ENCODE assay signal across 27 mouse cellular contexts in the genomic region with DNA sequence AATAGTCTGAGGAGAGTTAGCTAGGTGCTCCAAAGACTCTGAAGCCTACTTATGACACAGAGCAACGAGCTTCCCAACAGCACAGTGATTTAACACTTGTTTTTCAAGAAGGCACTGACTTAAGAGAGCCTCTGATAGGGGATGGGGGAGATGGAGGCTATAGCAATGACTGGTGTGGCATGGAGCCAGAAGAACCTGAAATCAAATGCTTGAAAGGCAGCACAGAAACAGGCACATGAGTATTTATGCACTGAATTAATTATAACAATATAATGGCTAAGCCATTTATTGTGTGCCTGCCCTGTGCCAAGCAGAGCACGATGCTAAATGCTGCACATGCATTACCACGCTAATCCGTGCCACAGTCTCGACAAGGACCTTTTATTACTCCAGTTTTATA.
DNase-seq lines count a peak whose midpoint lies in the region; ATAC-seq lines count a peak whose summit lies in the region.
"Had no signal": no experiment of that assay in that cellular context is flagged by ENCODE, and none has a peak within 500 bp of the region (broad histone marks: within the 10 kb centered on the region; RNA-seq: fewer than 3 reads in every experiment).

No protein-coding gene starts in this region.

- H3K4me1 ChIP-seq in forebrain, embryonic 14.5 days (ENCODE audit: control insufficient read depth, insufficient read depth, low read length) = no peaks in the 10 kb centered on the region
- H3K4me1 ChIP-seq in forebrain, embryonic 11.5 days (replicated peaks; ENCODE audit: control insufficient read depth, insufficient read depth, low read length) = no peaks in the 10 kb centered on the region
- H3K4me1 ChIP-seq in hindbrain, embryonic 15.5 days (replicated peaks) = 0 out of 2 replicates have a peak, but pooled peaks cover 4% of the 10 kb centered on the region
- H3K4me1 ChIP-seq in hindbrain, embryonic 11.5 days (replicated peaks; ENCODE audit: control insufficient read depth, insufficient read depth, low read length) = no peaks in the 10 kb centered on the region
- no peaks in the 10 kb centered on the region for H3K4me1 ChIP-seq in neural tube, embryonic 14.5 days (ENCODE audit: control insufficient read depth, insufficient read depth, low read length)
- peaks cover 7% of the 10 kb centered on the region; the same call in 1 of the 2 replicates for H3K4me1 ChIP-seq in neural tube, embryonic 15.5 days
- H3K4me1 ChIP-seq: heart, embryonic 12.5 days; intestine, embryonic 15.5 days; liver, embryonic 15.5 days; neural tube, embryonic 12.5 days had no signal

- no peaks in the 10 kb centered on the region for H3K36me3 ChIP-seq in forebrain, embryonic 14.5 days (ENCODE audit: control insufficient read depth, insufficient read depth, low read length)
- H3K36me3 ChIP-seq in forebrain, embryonic 11.5 days (ENCODE audit: control insufficient read depth, insufficient read depth, low read length) = no peaks in the 10 kb centered on the region
- no peaks in the 10 kb centered on the region for H3K36me3 ChIP-seq in hindbrain, embryonic 15.5 days
- H3K36me3 ChIP-seq in hindbrain, embryonic 11.5 days (ENCODE audit: control insufficient read depth, insufficient read depth, low read length) = no peaks in the 10 kb centered on the region
- no peaks in the 10 kb centered on the region for H3K36me3 ChIP-seq in neural tube, embryonic 14.5 days (ENCODE audit: control insufficient read depth, insufficient read depth, low read length)
- no peaks in the 10 kb centered on the region for H3K36me3 ChIP-seq in neural tube, embryonic 15.5 days
- H3K36me3 ChIP-seq: heart, embryonic 12.5 days; intestine, embryonic 15.5 days; liver, embryonic 15.5 days; neural tube, embryonic 12.5 days had no signal

- peak; percentile 43 for DNase-seq in forebrain, embryonic 14.5 days (ENCODE audit: low spot score)
- no peak for DNase-seq in forebrain, embryonic 11.5 days (ENCODE audit: low spot score)
- DNase-seq in hindbrain, embryonic 11.5 days (ENCODE audit: low spot score) = no peak
- DNase-seq in layer of hippocampus, adult 8-10 months (ENCODE audit: low spot score in 2 of 2) = no peak
- DNase-seq: adrenal gland, postnatal 25 days; cerebellum, adult 18-20 months; cerebellum, postnatal 14 days; gastrocnemius, postnatal 14 days; heart, adult 18-20 months; heart, postnatal 4 days; kidney, adult 8-10 months; layer of hippocampus, postnatal 36 days; lung, embryonic 14.5 days; lung, postnatal 14 days; thymus, adult 2 months; thymus, postnatal 4 days had no signal

- H3K27ac ChIP-seq in forebrain, embryonic 14.5 days (ENCODE audit: low read depth, low read length) = no peak overlapping the region
- H3K27ac ChIP-seq in forebrain, embryonic 11.5 days (ENCODE audit: low read depth, low read length) = no peak overlapping the region
- H3K27ac ChIP-seq in hindbrain, embryonic 15.5 days (replicated peaks) = no peak overlapping the region
- no peak overlapping the region for H3K27ac ChIP-seq in hindbrain, embryonic 11.5 days (ENCODE audit: low read depth, low read length)
- H3K27ac ChIP-seq in neural tube, embryonic 14.5 days (ENCODE audit: low read depth, low read length) = no peak overlapping the region
- H3K27ac ChIP-seq in neural tube, embryonic 15.5 days (replicated peaks) = no peak overlapping the region
- H3K27ac ChIP-seq: hindbrain, postnatal 0 days; intestine, embryonic 15.5 days; kidney, postnatal 0 days; liver, embryonic 15.5 days; neural tube, embryonic 12.5 days had no signal

- H3K9me3 ChIP-seq in forebrain, embryonic 14.5 days (replicated peaks; ENCODE audit: control insufficient read depth, low read length) = no peaks in the 10 kb centered on the region
- H3K9me3 ChIP-seq in forebrain, embryonic 11.5 days (ENCODE audit: control insufficient read depth, low read length) = no peaks in the 10 kb centered on the region
- no peaks in the 10 kb centered on the region for H3K9me3 ChIP-seq in hindbrain, embryonic 15.5 days
- H3K9me3 ChIP-seq in hindbrain, embryonic 11.5 days (ENCODE audit: control insufficient read depth, low read length) = no peaks in the 10 kb centered on the region
- no peaks in the 10 kb centered on the region for H3K9me3 ChIP-seq in neural tube, embryonic 14.5 days (ENCODE audit: control insufficient read depth, low read length)
- H3K9me3 ChIP-seq in neural tube, embryonic 15.5 days (replicated peaks) = no peaks in the 10 kb centered on the region
- H3K9me3 ChIP-seq: heart, embryonic 12.5 days; intestine, embryonic 15.5 days; liver, embryonic 15.5 days; neural tube, embryonic 12.5 days had no signal

- no peak overlapping the region for H3K9ac ChIP-seq in forebrain, embryonic 14.5 days (ENCODE audit: low read length)
- no peak overlapping the region for H3K9ac ChIP-seq in forebrain, embryonic 11.5 days (ENCODE audit: low read length)
- no peak overlapping the region for H3K9ac ChIP-seq in hindbrain, embryonic 15.5 days
- H3K9ac ChIP-seq in hindbrain, embryonic 11.5 days (ENCODE audit: low read depth, low read length) = no peak overlapping the region
- no peak overlapping the region for H3K9ac ChIP-seq in neural tube, embryonic 14.5 days (replicated peaks; ENCODE audit: low read depth, low read length)
- H3K9ac ChIP-seq in neural tube, embryonic 15.5 days (replicated peaks) = no peak overlapping the region
- H3K9ac ChIP-seq: heart, embryonic 12.5 days; intestine, embryonic 15.5 days; liver, embryonic 15.5 days; lung, embryonic 14.5 days; neural tube, embryonic 12.5 days had no signal

- H3K4me3 ChIP-seq in forebrain, embryonic 14.5 days (ENCODE audit: low read depth, low read length) = no peak overlapping the region
- no peak overlapping the region for H3K4me3 ChIP-seq in forebrain, embryonic 11.5 days (ENCODE audit: low read depth, low read length)
- no peak overlapping the region for H3K4me3 ChIP-seq in hindbrain, embryonic 15.5 days
- H3K4me3 ChIP-seq in hindbrain, embryonic 11.5 days (ENCODE audit: low read depth, low read length) = no peak overlapping the region
- H3K4me3 ChIP-seq in neural tube, embryonic 14.5 days (ENCODE audit: low read depth, low read length) = no peak overlapping the region
- no peak overlapping the region for H3K4me3 ChIP-seq in neural tube, embryonic 15.5 days (replicated peaks)
- H3K4me3 ChIP-seq: erythroblast, embryonic 14.5 days; heart, embryonic 12.5 days; intestine, embryonic 15.5 days; liver, embryonic 15.5 days; myocyte; neural tube, embryonic 12.5 days had no signal

- no peak for ATAC-seq in forebrain, embryonic 14.5 days
- no peak for ATAC-seq in forebrain, embryonic 11.5 days (replicated peaks; ENCODE audit: low FRiP score)
- ATAC-seq in hindbrain, embryonic 15.5 days (ENCODE audit: low FRiP score, low read depth) = peak; percentile 48; the same call in 1 of the 2 replicates
- no peak for ATAC-seq in hindbrain, embryonic 11.5 days (ENCODE audit: low FRiP score)
- ATAC-seq in neural tube, embryonic 14.5 days (ENCODE audit: low read depth) = peak; percentile 79
- ATAC-seq in neural tube, embryonic 15.5 days (ENCODE audit: low FRiP score) = no peak
- ATAC-seq: hindbrain, postnatal 0 days; intestine, embryonic 15.5 days had no signal

- no peak overlapping the region for H3K4me2 ChIP-seq in forebrain, embryonic 14.5 days (ENCODE audit: low read length)
- H3K4me2 ChIP-seq in forebrain, embryonic 11.5 days (ENCODE audit: low read depth, low read length, severe bottlenecking) = no peak overlapping the region
- no peak overlapping the region for H3K4me2 ChIP-seq in hindbrain, embryonic 15.5 days
- no peak overlapping the region for H3K4me2 ChIP-seq in hindbrain, embryonic 11.5 days (replicated peaks; ENCODE audit: low read depth, low read length)
- no peak overlapping the region for H3K4me2 ChIP-seq in neural tube, embryonic 14.5 days (ENCODE audit: low read depth, low read length)
- no peak overlapping the region for H3K4me2 ChIP-seq in neural tube, embryonic 15.5 days
- H3K4me2 ChIP-seq: heart, embryonic 12.5 days; intestine, embryonic 15.5 days; liver, embryonic 15.5 days; lung, embryonic 14.5 days; neural tube, embryonic 12.5 days had no signal

- 15% methylated on average over 5 of the region's 5 CpGs for WGBS in forebrain, embryonic 14.5 days
- 59% methylated on average over 5 of the region's 5 CpGs for WGBS in forebrain, embryonic 11.5 days
- WGBS in hindbrain, embryonic 15.5 days = 31% methylated on average over 5 of the region's 5 CpGs
- 79% methylated on average over 5 of the region's 5 CpGs for WGBS in hindbrain, embryonic 11.5 days
- 22% methylated on average over 5 of the region's 5 CpGs for WGBS in neural tube, embryonic 14.5 days
- 17% methylated on average over 5 of the region's 5 CpGs for WGBS in neural tube, embryonic 15.5 days

- no peaks in the 10 kb centered on the region for H3K27me3 ChIP-seq in forebrain, embryonic 14.5 days (replicated peaks; ENCODE audit: control insufficient read depth, insufficient read depth, low read length)
- H3K27me3 ChIP-seq in forebrain, embryonic 11.5 days (ENCODE audit: control insufficient read depth, insufficient read depth, low read length) = no peaks in the 10 kb centered on the region
- no peaks in the 10 kb centered on the region for H3K27me3 ChIP-seq in hindbrain, embryonic 15.5 days
- no peaks in the 10 kb centered on the region for H3K27me3 ChIP-seq in hindbrain, embryonic 11.5 days (ENCODE audit: control insufficient read depth, insufficient read depth, low read length)
- H3K27me3 ChIP-seq in neural tube, embryonic 14.5 days (ENCODE audit: control insufficient read depth, insufficient read depth, low read length) = no peaks in the 10 kb centered on the region
- H3K27me3 ChIP-seq in neural tube, embryonic 15.5 days (replicated peaks) = no peaks in the 10 kb centered on the region
- H3K27me3 ChIP-seq: heart, embryonic 12.5 days; intestine, embryonic 15.5 days; liver, embryonic 15.5 days; neural tube, embryonic 12.5 days had no signal

Comparison
In these comparisons a context has a peak if more than half of its experiments do, and no peak if none do; other contexts are left out.
1. ATAC-seq: peak in hindbrain, embryonic 15.5 days (single experiment) and neural tube, embryonic 14.5 days (single experiment); none in forebrain, embryonic 14.5 days (single experiment), forebrain, embryonic 11.5 days (single experiment), hindbrain, embryonic 11.5 days (single experiment) and neural tube, embryonic 15.5 days (single experiment).